Mouse (Mus musculus): ENCODE results near the gene Capn12.

GRCm38 (mm10) chr7:28924802-28925201 is 43.6 kb downstream of the Capn12 start:
- TF ChIP-seq CTCF (IDR thresholded peaks at IDR 0.05; ENCODE audit: low read depth) (no peak), EP300 (IDR thresholded peaks at IDR 0.05; ENCODE audit: low read depth) (no peak)

Data from liver, embryonic 14.5 days (tissue).